In genomic region chr12:71693346-71694038, GRCm38 (mm10) we compare ENCODE assay signal across 8 mouse cellular contexts.
A peak's percentile ranks its signal among the peaks of the same experiment; 100 is the strongest.
DNase-seq lines count a peak whose midpoint lies in the region; ATAC-seq and TF ChIP-seq lines count a peak whose summit lies in the region.
"Had no signal": no experiment of that assay in that cellular context is flagged by ENCODE, and none has a peak within 500 bp of the region (broad histone marks: within the 10 kb centered on the region; RNA-seq: fewer than 3 reads in every experiment).

No protein-coding gene starts in this region.

- no peak overlapping the region for H3K4me3 ChIP-seq in midbrain, postnatal 0 days (ENCODE audit: low read depth, low read length)

- H3K36me3 ChIP-seq in midbrain, postnatal 0 days (ENCODE audit: insufficient read depth, low read length) = no peaks in the 10 kb centered on the region

- TF ChIP-seq CTCF in midbrain, postnatal 0 days (IDR thresholded peaks at IDR 0.05) = no peak

- no peaks in the 10 kb centered on the region for H3K27me3 ChIP-seq in midbrain, postnatal 0 days (ENCODE audit: insufficient read depth, low read length)

- H3K4me1 ChIP-seq in midbrain, postnatal 0 days (ENCODE audit: insufficient read depth, low read length) = no peaks in the 10 kb centered on the region

- DNase-seq in kidney, postnatal 14 days = peak; percentile 14
- no peak for DNase-seq in kidney, adult 11 months
- DNase-seq in forelimb bud, embryonic 11.5 days (ENCODE audit: low read depth, low spot score) = peak; percentile 4
- peak; percentile 37 for DNase-seq in midbrain, postnatal 0 days (ENCODE audit: low spot score)
- DNase-seq in liver = no peak
- DNase-seq: lung, postnatal 36 days had no signal

- 62% methylated on average over 10 of the region's 10 CpGs for WGBS in midbrain, postnatal 0 days

- no peak overlapping the region for H3K9ac ChIP-seq in midbrain, postnatal 0 days (replicated peaks; ENCODE audit: low read length, poor library complexity, severe bottlenecking)

- peak overlapping the region; percentile 19 for H3K27ac ChIP-seq in midbrain, postnatal 0 days (ENCODE audit: low read depth, low read length)

- H3K4me2 ChIP-seq in midbrain, postnatal 0 days (ENCODE audit: low read depth, low read length, poor library complexity, severe bottlenecking) = no peak overlapping the region

- ATAC-seq in hematopoietic stem cell, adult 5-6 weeks (replicated peaks in 1 of 2; ENCODE audit: insufficient read depth in 1 of 2, low FRiP score in 2 of 2, low TSS enrichment in 1 of 2, low read depth in 1 of 2, poor library complexity in 2 of 2, severe bottlenecking in 2 of 2) = peak; percentile 81 to 94
- peak; percentile 65 for ATAC-seq in midbrain, postnatal 0 days (ENCODE audit: low FRiP score)
- ATAC-seq in monocyte, adult 5-6 weeks (replicated peaks; ENCODE audit: insufficient number of reproducible peaks, low FRiP score, low TSS enrichment, poor library complexity, severe bottlenecking) = no peak

- H3K9me3 ChIP-seq in midbrain, postnatal 0 days (ENCODE audit: low read length) = no peaks in the 10 kb centered on the region

Comparison
In these comparisons a context has a peak if more than half of its experiments do, and no peak if none do; other contexts are left out.
1. DNase-seq: peak in kidney, postnatal 14 days (single experiment), forelimb bud, embryonic 11.5 days (single experiment) and midbrain, postnatal 0 days (single experiment); none in kidney, adult 11 months (single experiment) and liver (single experiment).